Mouse (Mus musculus) gastrocnemius, adult 2 months (tissue): ENCODE data around the gene Mpnd. TPM values are rescaled to one million over a fixed set of nuclear protein-coding genes. Genes with fewer than 3 reads are reported as not detected.
"Not testable (repeated sequence)": the region's sequence is repeated elsewhere in the genome, so short reads cannot be mapped to it uniquely, and the experiment has no call there.

ENCODE experiments used
- DNase-seq: peaks from one replicate; pipeline ENCODE4 v3.0.0; 2022
- H3K27ac ChIP-seq: fragments of 200-600 bp; 2 replicates; pipeline ENCODE4 v1.8.1; 2022; ENCODE audit warnings: mild to moderate bottlenecking
- H3K4me3 ChIP-seq: fragments of 200-600 bp; 2 replicates; pipeline ENCODE4 v1.8.1; 2022; ENCODE audit warnings: mild to moderate bottlenecking, moderate library complexity
- CTCF ChIP-seq: fragments of 200-600 bp; IDR thresholded peaks from 2 replicates; pipeline ENCODE4 v1.8.1; 2022; ENCODE audit warnings: antibody characterized with exemption, mild to moderate bottlenecking, moderate library complexity
- intact Hi-C: fragments of 180-260 bp; cut with DNase I; formaldehyde crosslinking; loops from one replicate; pipeline ENCODE4 v1.15.1; 2025
- total RNA-seq, 2 experiments: library from RNA; stranded (reverse); gene quantifications; 2 replicates each; pipeline ENCODE4 v1.2.3; 2021

Mpnd gene
- total RNA-seq, 2 experiments from 2014 or later: 41.2 to 41.6 TPM

GRCm38 (mm10) chr17:56062081-56062480, 56.6 kb downstream of the Mpnd start:
- DNase-seq: no peak
- TF ChIP-seq CTCF: no peak
- Histone ChIP-seq H3K4me3 (no peak overlapping the region), H3K27ac (no peak overlapping the region)
- intact Hi-C loops: no loop called here

- DNase-seq, H3K27ac ChIP-seq, H3K4me3 ChIP-seq, intact Hi-C loops: not testable (repeated sequence)
Observed at GRCm38 (mm10) chr17:56065715-56066114, 60.2 kb downstream of the Mpnd start.

Other genes with a start within 250 kb of the Mpnd start
- 1 to 10 TPM; 3.8 to 4.9 TPM for gene Zfp119a, start 126.8 kb upstream of the Mpnd start, total RNA-seq
- 1 to 10 TPM; 2.9 to 3.8 TPM for gene Zfp959, start 113.6 kb upstream of the Mpnd start, total RNA-seq
- 1 to 10 TPM; 2.9 to 4.1 TPM for gene Zfp119b, start 56.2 kb upstream of the Mpnd start, total RNA-seq
- gene Ebi3, start 53.1 kb upstream of the Mpnd start, total RNA-seq: under 1 TPM; 0.20 to 0.39 TPM
- 10 to 100 TPM in 1 of 2 experiments, 1 to 10 TPM in 1; 8.3 to 10.2 TPM for gene Yju2, start 46.6 kb upstream of the Mpnd start, total RNA-seq
- under 1 TPM in 1 of 2 experiments, not detected in 1; 0.47 TPM for gene Shd, start 35.2 kb upstream of the Mpnd start, total RNA-seq
- gene Fsd1, start 19.2 kb upstream of the Mpnd start, total RNA-seq: not detected
- gene Stap2, start 127 bp upstream of the Mpnd start, total RNA-seq: 1 to 10 TPM; 2.6 to 3.1 TPM
- 1 to 10 TPM; 8.7 to 9.5 TPM for gene Sh3gl1, start 30.9 kb downstream of the Mpnd start, total RNA-seq
- gene Chaf1a, start 34.7 kb downstream of the Mpnd start, total RNA-seq: under 1 TPM; 0.46 to 0.59 TPM
- gene Ubxn6, start 69.3 kb downstream of the Mpnd start, total RNA-seq: 10 to 100 TPM; 55.6 to 64.3 TPM
- 10 to 100 TPM; 23.8 to 26.3 TPM for gene Hdgfl2, start 73.9 kb downstream of the Mpnd start, total RNA-seq
- 100 to 1,000 TPM; 255 to 281 TPM for gene Plin4, start 104.1 kb downstream of the Mpnd start, total RNA-seq
- 10 to 100 TPM; 22.9 to 55.7 TPM for gene Plin5, start 111.9 kb downstream of the Mpnd start, total RNA-seq
- gene Lrg1, start 116.3 kb downstream of the Mpnd start, total RNA-seq: 10 to 100 TPM; 13.2 to 25.5 TPM
- gene Sema6b, start 134.6 kb downstream of the Mpnd start, total RNA-seq: 1 to 10 TPM; 1.9 to 3.2 TPM
- under 1 TPM; 0.25 to 0.43 TPM for gene Tnfaip8l1, start 156.8 kb downstream of the Mpnd start, total RNA-seq
- gene Mydgf, start 178.2 kb downstream of the Mpnd start, total RNA-seq: 10 to 100 TPM; 17.0 to 17.7 TPM
- 10 to 100 TPM; 34.0 to 43.2 TPM for gene Dpp9, start 213.2 kb downstream of the Mpnd start, total RNA-seq